Mouse (Mus musculus) MEL (cell line): ENCODE measurements at regions not wholly inside any gene's neighbourhood (a gene's known extent, or its start where the extent isn't known, plus 50 kb on each side); places are given as distances from the start of the nearest gene placed in this dataset.

Source experiments
- DNase-seq: peaks from one replicate; pipeline ENCODE4 v3.0.0; 2011; ENCODE audit warnings: low read depth, low spot score
- H3K27ac ChIP-seq: 2 replicates; pipeline ENCODE4 v1.5.1; 2012; ENCODE audit warnings: low read depth, mild to moderate bottlenecking, control low read depth, low read length, moderate library complexity; ENCODE audit not compliant: control insufficient read depth
- H3K27me3 ChIP-seq, 2 experiments: fragments of 150-350 bp in 1 of 2; sonication (generic) in 1 of 2; 2 replicates each; pipeline ENCODE4 v1.6.1; 2012; ENCODE audit warnings: low read length in 2 of 2, mild to moderate bottlenecking in 2 of 2, improper control_type of control experiment in 1 of 2, moderate library complexity in 1 of 2; ENCODE audit not compliant: insufficient read depth in 2 of 2, control insufficient read depth in 1 of 2
- H3K36me3 ChIP-seq, 2 experiments: 2 replicates each; pipeline ENCODE4 v1.6.1; 2012 to 2014; ENCODE audit warnings: low read length in 2 of 2, improper control_type of control experiment in 1 of 2, inconsistent platforms in 1 of 2, mild to moderate bottlenecking in 1 of 2; ENCODE audit not compliant: insufficient read depth in 2 of 2, control insufficient read depth in 1 of 2
- H3K4me1 ChIP-seq, 2 experiments: fragments of 150-350 bp in 1 of 2; sonication (generic) in 1 of 2; 2 replicates each; pipeline ENCODE4 v1.6.1; 2012; ENCODE audit warnings: low read length in 2 of 2, improper control_type of control experiment in 1 of 2, mild to moderate bottlenecking in 1 of 2; ENCODE audit not compliant: insufficient read depth in 2 of 2, control insufficient read depth in 1 of 2
- H3K4me3 ChIP-seq, 2 experiments: fragments of 150-350 bp in 1 of 2; sonication (generic) in 1 of 2; 2 replicates each; pipeline ENCODE4 v1.5.1; 2012; ENCODE audit warnings: low read depth in 2 of 2, low read length in 2 of 2, mild to moderate bottlenecking in 2 of 2, moderate library complexity in 2 of 2, control low read depth in 1 of 2, improper control_type of control experiment in 1 of 2; ENCODE audit not compliant: control insufficient read depth in 1 of 2, insufficient read depth in 1 of 2
- H3K79me2 ChIP-seq: 2 replicates; pipeline ENCODE4 v1.6.1; 2012; ENCODE audit warnings: mild to moderate bottlenecking, low read length, moderate library complexity; ENCODE audit not compliant: control insufficient read depth, poor library complexity, insufficient read depth
- H3K9ac ChIP-seq: 2 replicates; pipeline ENCODE4 v1.6.1; 2012; ENCODE audit warnings: low read depth, mild to moderate bottlenecking, control low read depth, low read length, moderate library complexity; ENCODE audit not compliant: control insufficient read depth, poor library complexity, severe bottlenecking
- H3K9me3 ChIP-seq: fragments of 150-350 bp; sonication (generic); replicated peaks from 2 replicates; pipeline ENCODE4 v1.6.1; 2012; ENCODE audit warnings: mild to moderate bottlenecking, low read length, improper control_type of control experiment, moderate library complexity; ENCODE audit not compliant: insufficient read depth
- BHLHE40 ChIP-seq: IDR thresholded peaks from 2 replicates; pipeline ENCODE4 v1.6.1; 2012; ENCODE audit warnings: low read depth, mild to moderate bottlenecking, inconsistent platforms, low read length, improper control_type of control experiment, borderline replicate concordance
- CHD1 ChIP-seq: IDR thresholded peaks from 2 replicates; pipeline ENCODE4 v1.6.1; 2012; ENCODE audit warnings: low read depth, mild to moderate bottlenecking, inconsistent platforms, low read length, improper control_type of control experiment
- CHD2 ChIP-seq: IDR thresholded peaks from 2 replicates; pipeline ENCODE4 v1.6.1; 2011; ENCODE audit warnings: low read length, improper control_type of control experiment
- CTCF ChIP-seq, 3 experiments: IDR thresholded peaks in 2 of 3; conservative IDR thresholded peaks in 1 of 3; 2 replicates each; pipeline ENCODE4 v1.5.1; 2011 to 2012; ENCODE audit warnings: low read length in 3 of 3, low read depth in 2 of 3, mild to moderate bottlenecking in 2 of 3, improper control_type of control experiment in 1 of 3, inconsistent platforms in 1 of 3, mixed read lengths in 1 of 3, moderate library complexity in 1 of 3; ENCODE audit not compliant: control insufficient read depth in 1 of 3, insufficient read depth in 1 of 3, poor library complexity in 1 of 3, severe bottlenecking in 1 of 3
- EP300 ChIP-seq, 2 experiments: IDR thresholded peaks; 2 replicates each; pipeline ENCODE4 v1.6.1; 2011; ENCODE audit warnings: improper control_type of control experiment in 2 of 2, low read length in 2 of 2, low read depth in 1 of 2, mild to moderate bottlenecking in 1 of 2
- GABPA ChIP-seq: IDR thresholded peaks from 2 replicates; pipeline ENCODE4 v1.6.1; 2012; ENCODE audit warnings: low read depth, mild to moderate bottlenecking, inconsistent platforms, low read length, improper control_type of control experiment, moderate library complexity
- HCFC1 ChIP-seq: IDR thresholded peaks from 2 replicates; pipeline ENCODE4 v1.6.1; 2012; ENCODE audit warnings: low read depth, mild to moderate bottlenecking, inconsistent platforms, low read length, improper control_type of control experiment, moderate library complexity
- JUND ChIP-seq: IDR thresholded peaks from 2 replicates; pipeline ENCODE4 v1.6.1; 2011; ENCODE audit warnings: low read depth, mild to moderate bottlenecking, improper control_type of control experiment, low read length
- MXI1 ChIP-seq: IDR thresholded peaks from 2 replicates; pipeline ENCODE4 v1.6.1; 2011; ENCODE audit warnings: mild to moderate bottlenecking, low read depth, low read length, improper control_type of control experiment
- MYC ChIP-seq: IDR thresholded peaks from 2 replicates; pipeline ENCODE4 v1.6.1; 2011; ENCODE audit warnings: low read depth, mild to moderate bottlenecking, low read length, improper control_type of control experiment, moderate library complexity
- POLR2AphosphoS2 ChIP-seq: IDR thresholded peaks from 2 replicates; pipeline ENCODE4 v1.6.1; 2011; ENCODE audit warnings: low read length, improper control_type of control experiment
- TAL1 ChIP-seq: IDR thresholded peaks from 2 replicates; pipeline ENCODE4 v1.6.1; 2012; ENCODE audit warnings: mild to moderate bottlenecking, inconsistent platforms, low read length, moderate library complexity, mixed read lengths
- TBP ChIP-seq: IDR thresholded peaks from 2 replicates; pipeline ENCODE4 v1.8.0; 2011; ENCODE audit warnings: low read depth, low read length, improper control_type of control experiment
- TCF12 ChIP-seq: IDR thresholded peaks from 2 replicates; pipeline ENCODE4 v1.6.1; 2014; ENCODE audit warnings: low read depth, mild to moderate bottlenecking, inconsistent platforms, low read length, improper control_type of control experiment, moderate library complexity

- Histone ChIP-seq H3K9ac (no peak overlapping the region), H3K4me3 (no peak overlapping the region), H3K36me3 (no peaks in the 10 kb centered on the region), H3K79me2 (no peaks in the 10 kb centered on the region), H3K27ac (no peak overlapping the region), H3K27me3 (no peaks in the 10 kb centered on the region), H3K4me1 (no peaks in the 10 kb centered on the region), H3K9me3 (no peaks in the 10 kb centered on the region)
- no peak for TF ChIP-seq CHD1
- TF ChIP-seq TAL1 = no peak
- no peak for DNase-seq
Measured at GRCm38 (mm10) chr14:76789376-76789775, 232.7 kb upstream of the Serp2 start.

- no peak overlapping the region for H3K4me3 ChIP-seq
- no peaks in the 10 kb centered on the region for H3K27me3 ChIP-seq
- H3K9ac ChIP-seq = no peak overlapping the region
- H3K27ac ChIP-seq = no peak overlapping the region
- H3K4me1 ChIP-seq = no peaks in the 10 kb centered on the region
- TF ChIP-seq CHD2 (no peak), CTCF (IDR thresholded peaks at IDR 0.05 in 2 of 3, conservative IDR thresholded peaks at IDR 0.05 in 1 of 3; ENCODE audit: control insufficient read depth in 1 of 3, insufficient read depth in 1 of 3, low read depth in 2 of 3, low read length in 3 of 3, poor library complexity in 1 of 3, severe bottlenecking in 1 of 3) (no peak), JUND (no peak)
- H3K79me2 ChIP-seq = no peaks in the 10 kb centered on the region
- no peaks in the 10 kb centered on the region for H3K9me3 ChIP-seq
- DNase-seq = peak; percentile 5
- no peaks in the 10 kb centered on the region for H3K36me3 ChIP-seq
Measured at GRCm38 (mm10) chr14:76787601-76788000, 230.9 kb upstream of the Serp2 start.

GRCm38 (mm10) chr14:76786214-76786613 is 229.5 kb upstream of the Serp2 start:
- Histone ChIP-seq H3K79me2 (no peaks in the 10 kb centered on the region), H3K4me1 (no peaks in the 10 kb centered on the region), H3K9ac (no peak overlapping the region), H3K4me3 (no peak overlapping the region), H3K27me3 (no peaks in the 10 kb centered on the region), H3K36me3 (no peaks in the 10 kb centered on the region), H3K9me3 (no peaks in the 10 kb centered on the region), H3K27ac (no peak overlapping the region)
- DNase-seq = no peak
- TF ChIP-seq CHD2 = no peak
- no peak for TF ChIP-seq GABPA
- TF ChIP-seq TBP = no peak
- no peak for TF ChIP-seq BHLHE40
- no peak for TF ChIP-seq TAL1
- TF ChIP-seq MXI1 = no peak
- no peak for TF ChIP-seq TCF12
- no peak for TF ChIP-seq MYC
- no peak for TF ChIP-seq POLR2AphosphoS2
- TF ChIP-seq EP300 (IDR thresholded peaks at IDR 0.05; ENCODE audit: low read depth in 1 of 2, low read length in 2 of 2) = no peak
- no peak for TF ChIP-seq HCFC1
- no peak for TF ChIP-seq JUND
